Mouse (Mus musculus): ENCODE results near the gene Adh7. TPM values are rescaled to one million over a fixed set of nuclear protein-coding genes. Genes with fewer than 3 reads are reported as not detected.

Adh7 gene
- total and polyA plus RNA-seq, 3 experiments: not detected

DNA sequence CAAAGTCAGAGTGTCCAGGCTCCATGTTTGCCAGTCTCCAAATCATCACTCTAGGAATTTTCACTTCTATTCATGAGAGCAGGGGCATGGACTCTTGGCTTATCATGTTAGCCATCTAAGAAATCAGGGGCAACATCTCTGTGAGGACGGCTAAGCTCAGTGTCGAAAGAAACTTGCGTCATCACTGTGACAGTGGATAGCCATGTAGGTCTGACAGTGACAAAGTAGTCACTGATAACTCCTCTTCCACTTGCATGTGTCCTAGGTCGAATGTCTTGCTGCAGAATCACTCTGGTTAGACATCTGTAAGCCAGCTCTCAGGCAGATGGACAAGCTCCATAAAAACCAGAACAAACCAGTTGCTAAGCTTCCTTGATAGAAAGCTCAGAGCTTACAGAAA lies 45.0 kb downstream of the Adh7 start:
- Histone ChIP-seq H3K9me3 (replicated peaks; ENCODE audit: low read length) (no peaks in the 10 kb centered on the region), H3K27me3 (replicated peaks) (no peaks in the 10 kb centered on the region), H3K27ac (ENCODE audit: insufficient read depth, low read depth) (no peak overlapping the region), H3K79me2 (replicated peaks; ENCODE audit: control insufficient read depth, extremely low read depth, insufficient read depth, poor library complexity, severe bottlenecking) (no peaks in the 10 kb centered on the region), H3K4me3 (replicated peaks in 1 of 3; ENCODE audit: low read depth in 2 of 3, low read length in 2 of 3, poor library complexity in 1 of 3) (no peak overlapping the region), H3K4me1 (ENCODE audit: control insufficient read depth in 1 of 2, insufficient read depth in 2 of 2) (no peaks in the 10 kb centered on the region), H3K36me3 (replicated peaks in 1 of 2; ENCODE audit: control insufficient read depth in 1 of 2, insufficient read depth in 1 of 2, low read length in 1 of 2) (no peaks in the 10 kb centered on the region), H3K9ac (ENCODE audit: insufficient read depth, low read depth) (no peak overlapping the region), H3K4me2 (ENCODE audit: insufficient read depth, low read depth, poor library complexity, severe bottlenecking) (no peak overlapping the region)
- TF ChIP-seq ZMIZ1 (IDR thresholded peaks at IDR 0.05; ENCODE audit: low read depth, low read length) (no peak), UBTF (IDR thresholded peaks at IDR 0.05; ENCODE audit: low read depth, low read length) (no peak)
- dilution Hi-C loops (cut with MboI; ENCODE audit: extremely low pct_ligation_motif_present, extremely low pct_unique_long_range_greater_than_20kb, low sequenced_read_pairs) (no loop called here), in situ Hi-C loops (cut with MboI; ENCODE audit: low pct_ligation_motif_present, low pct_unique_long_range_greater_than_20kb, low sequenced_read_pairs) (no loop called here)
- no peak for DNase-seq (ENCODE audit: extremely low read depth)

DNA sequence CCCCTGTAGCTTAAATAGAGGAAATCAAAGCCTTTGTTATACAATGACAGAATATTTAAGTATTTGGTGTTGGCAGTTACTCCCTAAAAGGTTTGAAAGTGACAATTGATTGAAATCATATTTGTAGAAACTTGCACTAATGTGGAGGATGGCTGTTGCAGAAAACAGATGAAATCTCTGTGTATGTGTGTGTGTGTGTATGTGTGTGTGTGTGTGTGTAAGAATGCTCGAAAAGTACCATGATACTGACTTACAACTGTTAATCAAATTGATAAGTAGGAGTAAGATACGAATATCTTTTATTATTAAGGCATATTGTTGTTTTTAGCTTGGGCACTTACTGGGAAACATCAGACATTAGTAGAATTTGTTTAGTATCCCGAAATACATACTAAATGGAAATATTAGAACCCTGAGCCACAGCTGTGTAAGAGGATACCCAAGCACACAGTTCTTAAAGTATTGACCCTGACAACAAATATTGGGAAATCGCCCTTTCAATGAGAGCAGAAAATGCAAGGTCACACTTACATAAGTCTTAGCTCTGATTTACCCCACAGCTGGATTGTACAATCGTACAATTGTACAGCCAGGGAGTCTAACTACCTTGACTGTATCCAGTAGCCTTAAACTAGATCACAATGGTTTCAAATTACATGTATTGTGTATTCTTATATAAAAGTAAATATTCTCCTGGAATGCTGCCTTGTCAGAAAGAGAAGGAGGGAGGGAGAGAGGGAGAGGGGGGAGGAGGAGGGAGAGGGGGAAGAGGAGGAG lies 45.8 kb downstream of the Adh7 start:
- H3K9me3 ChIP-seq (replicated peaks; ENCODE audit: low read length): no peaks in the 10 kb centered on the region
- no peaks in the 10 kb centered on the region for H3K79me2 ChIP-seq (replicated peaks; ENCODE audit: control insufficient read depth, extremely low read depth, insufficient read depth, poor library complexity, severe bottlenecking)
- H3K9ac ChIP-seq (ENCODE audit: insufficient read depth, low read depth): no peak overlapping the region
- TF ChIP-seq IRF4 (IDR thresholded peaks at IDR 0.05; ENCODE audit: low read depth, low read length) (no peak), TCF12 (IDR thresholded peaks at IDR 0.05; ENCODE audit: low read depth, low read length) (no peak), RCOR1 (conservative IDR thresholded peaks at IDR 0.05; ENCODE audit: low read depth, low read length) (no peak), NELFE (IDR thresholded peaks at IDR 0.05; ENCODE audit: low read depth, low read length) (no peak), SMC3 (IDR thresholded peaks at IDR 0.05; ENCODE audit: low read depth, low read length) (no peak), EP300 (IDR thresholded peaks at IDR 0.05; ENCODE audit: low read length) (no peak), HCFC1 (IDR thresholded peaks at IDR 0.05; ENCODE audit: low read depth, low read length) (no peak), MYC (IDR thresholded peaks at IDR 0.05; ENCODE audit: low read depth, low read length) (no peak)
- no peaks in the 10 kb centered on the region for H3K36me3 ChIP-seq (replicated peaks in 1 of 2; ENCODE audit: control insufficient read depth in 1 of 2, insufficient read depth in 1 of 2, low read length in 1 of 2)
- no peak overlapping the region for H3K27ac ChIP-seq (ENCODE audit: insufficient read depth, low read depth)
- no peaks in the 10 kb centered on the region for H3K27me3 ChIP-seq (replicated peaks)
- H3K4me2 ChIP-seq (ENCODE audit: insufficient read depth, low read depth, poor library complexity, severe bottlenecking): no peak overlapping the region
- H3K4me1 ChIP-seq (ENCODE audit: control insufficient read depth in 1 of 2, insufficient read depth in 2 of 2): no peaks in the 10 kb centered on the region
- no peak overlapping the region for H3K4me3 ChIP-seq (replicated peaks in 1 of 3; ENCODE audit: low read depth in 2 of 3, low read length in 2 of 3, poor library complexity in 1 of 3)
- in situ Hi-C loops (cut with MboI; ENCODE audit: low pct_ligation_motif_present, low pct_unique_long_range_greater_than_20kb, low sequenced_read_pairs) (no loop called here), dilution Hi-C loops (cut with MboI; ENCODE audit: extremely low pct_ligation_motif_present, extremely low pct_unique_long_range_greater_than_20kb, low sequenced_read_pairs) (no loop called here)
- no peak for DNase-seq (ENCODE audit: extremely low read depth)

- no peak for TF ChIP-seq E2F4 (IDR thresholded peaks at IDR 0.05; ENCODE audit: insufficient replicate concordance, low read depth, low read length)
- no peak for TF ChIP-seq MAX (IDR thresholded peaks at IDR 0.05; ENCODE audit: low read length)
- TF ChIP-seq USF1 (IDR thresholded peaks at IDR 0.05; ENCODE audit: low read depth, low read length): no peak
- TF ChIP-seq RCOR1 (conservative IDR thresholded peaks at IDR 0.05; ENCODE audit: low read depth, low read length): no peak
- TF ChIP-seq MXI1 (IDR thresholded peaks at IDR 0.05; ENCODE audit: low read depth, low read length): no peak
- TF ChIP-seq CTCF (conservative IDR thresholded peaks at IDR 0.05 in 1 of 2, IDR thresholded peaks at IDR 0.05 in 1 of 2; ENCODE audit: low read depth in 2 of 2, low read length in 2 of 2): no peak
- H3K4me1 ChIP-seq (ENCODE audit: control insufficient read depth in 1 of 2, insufficient read depth in 2 of 2): no peaks in the 10 kb centered on the region
- in situ Hi-C loops (cut with MboI; ENCODE audit: low pct_ligation_motif_present, low pct_unique_long_range_greater_than_20kb, low sequenced_read_pairs) (no loop called here), dilution Hi-C loops (cut with MboI; ENCODE audit: extremely low pct_ligation_motif_present, extremely low pct_unique_long_range_greater_than_20kb, low sequenced_read_pairs) (no loop called here)
- no peak for DNase-seq (ENCODE audit: extremely low read depth)
- H3K4me2 ChIP-seq (ENCODE audit: insufficient read depth, low read depth, poor library complexity, severe bottlenecking): no peak overlapping the region
- no peaks in the 10 kb centered on the region for H3K79me2 ChIP-seq (replicated peaks; ENCODE audit: control insufficient read depth, extremely low read depth, insufficient read depth, poor library complexity, severe bottlenecking)
- no peak overlapping the region for H3K4me3 ChIP-seq (replicated peaks in 1 of 3; ENCODE audit: low read depth in 2 of 3, low read length in 2 of 3, poor library complexity in 1 of 3)
- no peak overlapping the region for H3K9ac ChIP-seq (ENCODE audit: insufficient read depth, low read depth)
- H3K27me3 ChIP-seq (replicated peaks): no peaks in the 10 kb centered on the region
- H3K9me3 ChIP-seq (replicated peaks; ENCODE audit: low read length): no peaks in the 10 kb centered on the region
- H3K27ac ChIP-seq (ENCODE audit: insufficient read depth, low read depth): no peak overlapping the region
- no peaks in the 10 kb centered on the region for H3K36me3 ChIP-seq (replicated peaks in 1 of 2; ENCODE audit: control insufficient read depth in 1 of 2, insufficient read depth in 1 of 2, low read length in 1 of 2)
Observed at GRCm38 (mm10) chr3:138264648-138265047, 47.1 kb downstream of the Adh7 start.
